Mouse (Mus musculus) midbrain, postnatal 0 days (tissue): Measurements from ENCODE around the gene Lhx9. TPM values are rescaled to one million over a fixed set of nuclear protein-coding genes. Genes with fewer than 3 reads are reported as not detected.
"Not testable (repeated sequence)": the region's sequence is repeated elsewhere in the genome, so short reads cannot be mapped to it uniquely, and the experiment has no call there.

Experiments used
- ATAC-seq: fragments of 200-750 bp; cut with Nextera tagmentation; 2 replicates; pipeline ENCODE4 v1.8.0; 2017; ENCODE audit warnings: moderate number of reproducible peaks, mild to moderate bottlenecking, moderate TSS enrichment, moderate library complexity; ENCODE audit not compliant: low FRiP score
- DNase-seq: peaks from one replicate; pipeline ENCODE4 v3.0.0-alpha.2; 2015; ENCODE audit warnings: low spot score
- H3K27ac ChIP-seq: fragments of 300-500 bp; sonication (generic); 2 replicates; pipeline ENCODE4 v1.5.1; 2014; ENCODE audit warnings: low read depth, mild to moderate bottlenecking, low read length, mixed read lengths
- H3K27me3 ChIP-seq: fragments of 300-500 bp; sonication (generic); 2 replicates; pipeline ENCODE4 v1.6.1; 2014; ENCODE audit warnings: low read length, control low read depth, mixed read lengths; ENCODE audit not compliant: insufficient read depth
- H3K36me3 ChIP-seq: fragments of 300-500 bp; sonication (generic); 2 replicates; pipeline ENCODE4 v1.6.1; 2014; ENCODE audit warnings: low read length, control low read depth, mixed read lengths; ENCODE audit not compliant: insufficient read depth
- H3K4me1 ChIP-seq: fragments of 300-500 bp; sonication (generic); 2 replicates; pipeline ENCODE4 v1.6.1; 2014; ENCODE audit warnings: mild to moderate bottlenecking, control low read depth, antibody characterized with exemption, low read length, mixed read lengths; ENCODE audit not compliant: insufficient read depth
- H3K4me2 ChIP-seq: fragments of 300-500 bp; sonication (generic); 2 replicates; pipeline ENCODE4 v1.6.1; 2014; ENCODE audit warnings: low read depth, mild to moderate bottlenecking, low read length, mixed read lengths; ENCODE audit not compliant: poor library complexity, severe bottlenecking
- H3K4me3 ChIP-seq: fragments of 300-500 bp; sonication (generic); 2 replicates; pipeline ENCODE4 v1.5.1; 2014; ENCODE audit warnings: low read depth, mild to moderate bottlenecking, low read length, moderate library complexity
- H3K9ac ChIP-seq: fragments of 300-500 bp; sonication (generic); replicated peaks from 2 replicates; pipeline ENCODE4 v1.6.1; 2014; ENCODE audit warnings: mild to moderate bottlenecking, low read length, moderate library complexity, mixed read lengths; ENCODE audit not compliant: poor library complexity, severe bottlenecking
- H3K9me3 ChIP-seq: fragments of 300-500 bp; sonication (generic); 2 replicates; pipeline ENCODE4 v1.6.1; 2016; ENCODE audit warnings: low read length, control low read depth
- CTCF ChIP-seq: IDR thresholded peaks from 2 replicates; pipeline ENCODE4 v1.5.1; 2016; ENCODE audit warnings: antibody characterized with exemption, mild to moderate bottlenecking
- WGBS: fragments of 180-500 bp; shearing (Covaris S2); extraction: QIAGEN DNeasy Blood & Tissue Kit; methylation state at CpG from one replicate; pipeline ENCODE4 v1.1.7; 2014; 5-methylcytosine and 5-hydroxymethylcytosine counted together
- polyA plus RNA-seq: library from polyadenylated mRNA; unstranded; fragments of >200 nt; fragmentation: Nextera tagmentation; extraction: Ambion mirVana; gene quantifications from 2 replicates; pipeline ENCODE4 v1.2.1, GENCODE M21; 2015
- total RNA-seq: library from RNA; depleted of rRNA; stranded (reverse); fragments of >200 nt; gene quantifications from 2 replicates; pipeline ENCODE4 v1.2.3, GENCODE M21; 2014; rRNA removed

The Lhx9 gene
- total RNA-seq (125 and 129 TPM in 2 replicates), polyA plus RNA-seq (63.1 and 76.9 TPM in 2 replicates)

GRCm38 (mm10) chr1:138848511-138849109 lies at the start of gene Lhx9:
TSS of gene Lhx9 (minus strand) at chr1:138848577.
- H3K27ac ChIP-seq: peak within 1 kb of the TSS; percentile 87
- WGBS: under 1% methylated on average over 33 of the region's 33 CpGs
- H3K36me3 ChIP-seq: no peaks in the 10 kb centered on the region
- peaks cover 16% of the 10 kb centered on the region for H3K27me3 ChIP-seq
- DNase-seq: no peak
- TF ChIP-seq CTCF: no peak
- ATAC-seq: peak; percentile 59
- peak within 1 kb of the TSS; percentile 57 for H3K9ac ChIP-seq
- 0 out of 2 replicates have a peak, but pooled peaks cover 2% of the 10 kb centered on the region for H3K4me1 ChIP-seq
- no peaks in the 10 kb centered on the region for H3K9me3 ChIP-seq
- H3K4me3 ChIP-seq: peak within 1 kb of the TSS; percentile 44
- H3K4me2 ChIP-seq: peak within 1 kb of the TSS; percentile 68

- no peak for DNase-seq
- ATAC-seq: no peak
- H3K4me2 ChIP-seq: no peak overlapping the region
- H3K27ac ChIP-seq: no peak overlapping the region
- H3K27me3 ChIP-seq: no peaks in the 10 kb centered on the region
- no peaks in the 10 kb centered on the region for H3K4me1 ChIP-seq
- H3K36me3 ChIP-seq: no peaks in the 10 kb centered on the region
- no peak overlapping the region for H3K4me3 ChIP-seq
- TF ChIP-seq CTCF: no peak
- 91% methylated on average over 3 of the region's 3 CpGs for WGBS
- no peaks in the 10 kb centered on the region for H3K9me3 ChIP-seq
- no peak overlapping the region for H3K9ac ChIP-seq
Observed at GRCm38 (mm10) chr1:138896088-138896487, 47.7 kb upstream of the Lhx9 start.

GRCm38 (mm10) chr1:138877470-138878254 lies 29.3 kb upstream of the Lhx9 start:
- no peak for TF ChIP-seq CTCF
- Histone ChIP-seq H3K27me3 (no peaks in the 10 kb centered on the region), H3K4me2 (no peak overlapping the region), H3K36me3 (no peaks in the 10 kb centered on the region), H3K9ac (no peak overlapping the region), H3K4me1 (no peaks in the 10 kb centered on the region), H3K9me3 (no peaks in the 10 kb centered on the region), H3K4me3 (no peak overlapping the region), H3K27ac (no peak overlapping the region)
- DNase-seq (no peak), ATAC-seq (no peak)
- 95% methylated on average over 14 of the region's 14 CpGs for WGBS

GRCm38 (mm10) chr1:138876371-138877045 lies 28.1 kb upstream of the Lhx9 start:
- WGBS: 79% methylated on average over 16 of the region's 16 CpGs
- no peak overlapping the region for H3K4me2 ChIP-seq
- DNase-seq: no peak

GRCm38 (mm10) chr1:138856101-138856950 lies 7.9 kb upstream of the Lhx9 start, which contains the start of gene 2310009B15Rik:
TSS of gene 2310009B15Rik (minus strand) at chr1:138856852.
- Histone ChIP-seq H3K27ac (peak within 1 kb of the TSS; percentile 73), H3K4me2 (peak within 1 kb of the TSS; percentile 45), H3K4me3 (peak within 1 kb of the TSS; percentile 45), H3K9ac (peak within 1 kb of the TSS; percentile 50; the same call in 1 of the 2 replicates)
- not testable (repeated sequence) for H3K36me3 ChIP-seq, H3K27me3 ChIP-seq, H3K4me1 ChIP-seq, H3K9me3 ChIP-seq
- WGBS: under 1% methylated on average over 39 of the region's 79 CpGs
- DNase-seq (peak; percentile 78), ATAC-seq (peak; percentile 98)

More at GRCm38 (mm10) chr1:138876371-138877045, 28.1 kb upstream of the Lhx9 start:
- ATAC-seq: no peak
- no peak for TF ChIP-seq CTCF
- no peak overlapping the region for H3K9ac ChIP-seq
- no peak overlapping the region for H3K27ac ChIP-seq
- H3K27me3 ChIP-seq: no peaks in the 10 kb centered on the region
- no peaks in the 10 kb centered on the region for H3K36me3 ChIP-seq
- no peaks in the 10 kb centered on the region for H3K4me1 ChIP-seq
- H3K4me3 ChIP-seq: no peak overlapping the region
- H3K9me3 ChIP-seq: no peaks in the 10 kb centered on the region
